Mouse (Mus musculus) lung, postnatal 0 days (tissue): Measurements from ENCODE around the gene Ccdc184. TPM values are rescaled to one million over a fixed set of nuclear protein-coding genes. Genes with fewer than 3 reads are reported as not detected.
A peak's percentile ranks its signal among the peaks of the same experiment; 100 is the strongest.

Experiments used
- ATAC-seq: fragments of 200-750 bp; cut with Nextera tagmentation; 2 replicates; pipeline ENCODE4 v1.8.0; 2017; ENCODE audit warnings: moderate library complexity
- DNase-seq: peaks from one replicate; pipeline ENCODE4 v3.0.0-alpha.2; 2016; ENCODE audit warnings: low spot score
- H3K27ac ChIP-seq: fragments of 300-500 bp; sonication (generic); 2 replicates; pipeline ENCODE4 v1.5.1; 2014; ENCODE audit warnings: antibody characterized with exemption, mild to moderate bottlenecking, low read length, mixed read lengths
- H3K27me3 ChIP-seq: fragments of 300-500 bp; sonication (generic); replicated peaks from 2 replicates; pipeline ENCODE4 v1.6.1; 2014; ENCODE audit warnings: low read length, mixed read lengths; ENCODE audit not compliant: insufficient read depth
- H3K36me3 ChIP-seq: fragments of 300-500 bp; sonication (generic); 2 replicates; pipeline ENCODE4 v1.6.1; 2014; ENCODE audit warnings: low read length, mixed read lengths; ENCODE audit not compliant: insufficient read depth
- H3K4me1 ChIP-seq: fragments of 300-500 bp; sonication (generic); 2 replicates; pipeline ENCODE4 v1.6.1; 2014; ENCODE audit warnings: antibody characterized with exemption, low read depth, low read length, mixed read lengths; ENCODE audit not compliant: insufficient read depth
- H3K4me2 ChIP-seq: fragments of 300-500 bp; sonication (generic); replicated peaks from 2 replicates; pipeline ENCODE4 v1.6.1; 2014; ENCODE audit warnings: low read depth, mild to moderate bottlenecking, low read length, moderate library complexity, mixed read lengths
- H3K4me3 ChIP-seq: fragments of 300-500 bp; sonication (generic); 2 replicates; pipeline ENCODE4 v1.5.1; 2014; ENCODE audit warnings: low read depth, low read length
- H3K9ac ChIP-seq: fragments of 300-500 bp; sonication (generic); replicated peaks from 2 replicates; pipeline ENCODE4 v1.6.1; 2014; ENCODE audit warnings: low read depth, mild to moderate bottlenecking
- H3K9me3 ChIP-seq: fragments of 300-500 bp; sonication (generic); 2 replicates; pipeline ENCODE4 v1.6.1; 2016; ENCODE audit warnings: low read length, mixed read lengths
- CTCF ChIP-seq: IDR thresholded peaks from 2 replicates; pipeline ENCODE4 v1.5.1; 2016; ENCODE audit warnings: antibody characterized with exemption, mild to moderate bottlenecking
- EP300 ChIP-seq: IDR thresholded peaks from 2 replicates; pipeline ENCODE4 v1.6.1; 2016; ENCODE audit warnings: antibody characterized with exemption, mild to moderate bottlenecking, control low read depth
- WGBS: fragments of 180-500 bp; shearing (Covaris S2); extraction: QIAGEN DNeasy Blood & Tissue Kit; methylation state at CpG from one replicate; pipeline ENCODE4 v1.1.7; 2014; 5-methylcytosine and 5-hydroxymethylcytosine counted together
- polyA plus RNA-seq: library from polyadenylated mRNA; unstranded; fragments of >200 nt; fragmentation: Nextera tagmentation; extraction: Ambion mirVana; gene quantifications from 2 replicates; pipeline ENCODE4 v1.2.1, GENCODE M21; 2015

The Ccdc184 gene
- polyA plus RNA-seq, 1 experiment from 2014 or later, result 0.04 TPM

- 36% methylated on average over 3 of the region's 3 CpGs for WGBS
- no peak overlapping the region for H3K4me2 ChIP-seq
- no peak overlapping the region for H3K4me3 ChIP-seq
- no peak overlapping the region for H3K9ac ChIP-seq
- DNase-seq (peak; percentile 92), ATAC-seq (peak; percentile 33)
- no peaks in the 10 kb centered on the region for H3K27me3 ChIP-seq
- H3K4me1 ChIP-seq, result no peaks in the 10 kb centered on the region
- TF ChIP-seq EP300, result no peak
- TF ChIP-seq CTCF, result peak; percentile 72
- no peak overlapping the region for H3K27ac ChIP-seq
- H3K9me3 ChIP-seq, result no peaks in the 10 kb centered on the region
- no peaks in the 10 kb centered on the region for H3K36me3 ChIP-seq
These were observed 13.3 kb upstream of the Ccdc184 start for GRCm38 (mm10) chr15:98153625-98154024.

- Histone ChIP-seq H3K36me3 (no peaks in the 10 kb centered on the region), H3K27ac (no peak overlapping the region), H3K4me3 (no peak overlapping the region), H3K9ac (no peak overlapping the region), H3K9me3 (no peaks in the 10 kb centered on the region), H3K4me2 (no peak overlapping the region), H3K27me3 (no peaks in the 10 kb centered on the region), H3K4me1 (no peaks in the 10 kb centered on the region)
- DNase-seq (no peak), ATAC-seq (no peak)
- TF ChIP-seq CTCF (no peak), EP300 (no peak)
- 64% methylated on average over 4 of the region's 4 CpGs for WGBS
These were observed 12.8 kb upstream of the Ccdc184 start for GRCm38 (mm10) chr15:98154146-98154545.

GRCm38 (mm10) chr15:98154631-98155030 is 12.3 kb upstream of the Ccdc184 start:
- DNase-seq (no peak), ATAC-seq (no peak)
- Histone ChIP-seq H3K4me3 (no peak overlapping the region), H3K9me3 (no peaks in the 10 kb centered on the region), H3K4me2 (no peak overlapping the region), H3K9ac (no peak overlapping the region), H3K27ac (no peak overlapping the region), H3K4me1 (no peaks in the 10 kb centered on the region), H3K27me3 (no peaks in the 10 kb centered on the region), H3K36me3 (no peaks in the 10 kb centered on the region)
- WGBS, result 70% methylated on average over 3 of the region's 3 CpGs
- no peak for TF ChIP-seq EP300
- TF ChIP-seq CTCF, result no peak

GRCm38 (mm10) chr15:98155272-98155671 is 11.7 kb upstream of the Ccdc184 start:
- no peak overlapping the region for H3K4me3 ChIP-seq
- no peaks in the 10 kb centered on the region for H3K27me3 ChIP-seq
- no peaks in the 10 kb centered on the region for H3K4me1 ChIP-seq
- no peak overlapping the region for H3K9ac ChIP-seq
- no peak overlapping the region for H3K27ac ChIP-seq
- no peaks in the 10 kb centered on the region for H3K36me3 ChIP-seq
- WGBS, result 89% methylated on average over 5 of the region's 5 CpGs
- DNase-seq, result no peak
- no peaks in the 10 kb centered on the region for H3K9me3 ChIP-seq
- no peak overlapping the region for H3K4me2 ChIP-seq
- no peak for ATAC-seq
- TF ChIP-seq CTCF (no peak), EP300 (no peak)

- no peaks in the 10 kb centered on the region for H3K4me1 ChIP-seq
- no peak overlapping the region for H3K9ac ChIP-seq
- H3K36me3 ChIP-seq, result no peaks in the 10 kb centered on the region
- H3K9me3 ChIP-seq, result no peaks in the 10 kb centered on the region
- 56% methylated on average over 4 of the region's 4 CpGs for WGBS
- ATAC-seq, result no peak; the same call in 1 of the 2 replicates
- H3K27me3 ChIP-seq, result no peaks in the 10 kb centered on the region
- H3K4me2 ChIP-seq, result no peak overlapping the region
- no peak overlapping the region for H3K4me3 ChIP-seq
- no peak for DNase-seq
- H3K27ac ChIP-seq, result no peak overlapping the region
- TF ChIP-seq EP300, result no peak
These were observed 11.0 kb upstream of the Ccdc184 start for GRCm38 (mm10) chr15:98155944-98156343.

GRCm38 (mm10) chr15:98157253-98157652 is 9.7 kb upstream of the Ccdc184 start:
- Histone ChIP-seq H3K9me3 (no peaks in the 10 kb centered on the region), H3K27me3 (no peaks in the 10 kb centered on the region), H3K4me1 (no peaks in the 10 kb centered on the region), H3K4me2 (no peak overlapping the region), H3K27ac (no peak overlapping the region), H3K36me3 (no peaks in the 10 kb centered on the region), H3K4me3 (no peak overlapping the region), H3K9ac (no peak overlapping the region)
- DNase-seq, result no peak
- TF ChIP-seq EP300, result no peak
- TF ChIP-seq CTCF, result no peak
- 40% methylated on average over 1 of the region's 1 CpGs for WGBS
- ATAC-seq, result no peak
